Mouse (Mus musculus) natural killer cell, adult 2 months (primary cell): ENCODE measurements around the gene Ppef2.

ENCODE experiments used
- DNase-seq, 2 experiments: peaks; one replicate each; pipeline ENCODE4 v3.0.0; 2022; ENCODE audit warnings: low spot score in 2 of 2

Ppef2 gene

DNA sequence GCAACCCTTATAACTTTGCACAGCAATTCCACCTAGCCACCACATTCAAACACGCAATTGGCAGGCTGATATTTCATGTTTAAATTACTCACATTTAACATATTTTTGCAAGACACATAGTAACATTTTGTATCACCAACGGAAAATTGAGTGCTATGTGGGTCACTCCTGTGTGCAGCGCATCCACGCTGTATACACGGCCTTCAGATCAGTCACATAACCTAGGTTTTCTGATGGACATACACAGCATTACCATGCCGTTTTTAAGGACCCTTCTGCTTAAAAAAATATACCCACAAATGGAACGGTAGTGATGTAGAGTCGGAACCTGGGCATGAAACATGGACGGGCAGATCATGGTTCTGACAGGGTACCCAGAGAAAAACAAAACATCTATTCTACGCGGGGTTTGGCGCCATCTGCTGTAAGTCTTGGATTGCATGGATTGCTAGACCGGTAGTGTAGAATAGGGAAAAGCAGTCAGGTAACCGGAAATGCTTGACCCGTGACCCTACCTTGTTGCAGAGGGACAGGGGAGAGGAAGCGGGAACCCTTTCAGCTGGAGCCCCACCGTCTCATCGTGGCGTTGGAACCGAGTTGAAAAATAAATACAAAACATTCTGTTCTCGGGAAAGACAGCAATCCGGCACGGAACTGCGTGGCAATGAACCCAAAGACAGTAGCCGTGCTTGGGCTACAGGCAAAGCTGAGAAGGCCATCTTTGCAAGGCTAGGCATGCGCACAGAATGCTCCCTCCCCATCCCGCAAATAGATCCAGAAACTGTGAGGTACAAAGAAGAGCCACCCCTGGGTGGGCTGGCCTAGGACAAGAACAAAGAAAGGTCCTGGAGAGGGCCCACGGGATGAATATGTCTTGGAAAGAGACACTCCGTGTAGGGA lies 16.5 kb downstream of the Ppef2 start:
- no peak for DNase-seq

- DNase-seq, result no peak
These were observed 21.0 kb downstream of the Ppef2 start for GRCm38 (mm10) chr5:92234939-92235557.

DNA sequence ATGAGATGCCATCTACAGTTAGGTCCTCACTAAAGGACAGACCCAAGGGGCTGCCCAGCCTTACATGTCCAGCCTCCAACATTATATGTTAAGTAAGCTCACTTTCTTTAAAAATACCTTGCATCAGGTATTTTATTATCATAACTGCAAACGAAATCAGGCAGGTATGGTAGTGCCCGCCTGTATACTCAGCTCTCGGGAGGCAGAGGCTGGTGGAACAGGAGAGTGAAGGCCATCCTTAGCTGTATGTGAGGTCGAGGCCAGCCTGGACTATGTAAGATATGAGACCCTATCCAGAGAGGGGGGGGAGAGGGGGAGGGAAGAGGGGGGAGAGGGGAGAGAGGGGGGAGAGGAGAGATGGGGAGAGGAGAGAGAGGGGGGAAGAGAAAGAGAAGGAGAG lies 22.7 kb downstream of the Ppef2 start:
- no peak for DNase-seq

- no peak for DNase-seq
These were observed 24.2 kb downstream of the Ppef2 start for GRCm38 (mm10) chr5:92231836-92232235.

DNA sequence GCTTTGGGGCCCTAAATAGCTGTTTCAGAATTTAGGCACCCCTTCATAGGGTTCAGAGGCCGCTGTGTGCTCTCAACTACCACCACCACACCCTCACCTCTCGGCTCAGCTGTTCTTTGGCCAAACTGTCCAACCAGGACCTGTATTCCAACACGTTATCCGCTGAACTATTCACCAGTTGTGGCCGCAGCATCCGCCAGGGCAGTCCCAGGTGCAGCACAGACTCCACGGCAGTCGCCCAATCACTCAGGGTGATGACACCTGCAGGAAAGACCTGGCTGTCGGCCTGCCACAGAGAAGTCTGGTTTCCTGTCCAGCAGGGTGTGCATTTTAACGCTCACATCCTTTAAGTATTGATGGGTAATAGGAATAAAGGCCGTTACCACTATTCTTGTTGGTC lies 25.8 kb downstream of the Ppef2 start:
- no peak for DNase-seq

DNA sequence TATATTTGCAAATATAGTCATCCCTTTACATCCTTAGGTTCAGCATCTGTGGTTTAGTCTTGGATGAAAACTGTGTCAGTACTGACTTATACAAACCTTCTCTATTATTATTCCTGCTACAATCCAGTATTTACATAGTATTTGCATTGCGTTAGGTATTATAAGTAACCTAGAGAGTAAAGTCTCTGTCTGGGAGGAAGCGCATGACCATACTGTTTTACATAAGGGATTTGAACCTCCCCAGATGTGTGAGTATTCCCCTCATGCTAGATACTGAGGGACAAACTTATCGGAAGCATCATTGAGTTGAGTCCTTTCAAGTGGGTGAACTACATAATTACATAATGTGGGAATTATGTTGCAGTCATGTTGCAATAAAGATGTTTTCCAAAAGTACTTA lies 26.6 kb downstream of the Ppef2 start:
- DNase-seq, result no peak

DNA sequence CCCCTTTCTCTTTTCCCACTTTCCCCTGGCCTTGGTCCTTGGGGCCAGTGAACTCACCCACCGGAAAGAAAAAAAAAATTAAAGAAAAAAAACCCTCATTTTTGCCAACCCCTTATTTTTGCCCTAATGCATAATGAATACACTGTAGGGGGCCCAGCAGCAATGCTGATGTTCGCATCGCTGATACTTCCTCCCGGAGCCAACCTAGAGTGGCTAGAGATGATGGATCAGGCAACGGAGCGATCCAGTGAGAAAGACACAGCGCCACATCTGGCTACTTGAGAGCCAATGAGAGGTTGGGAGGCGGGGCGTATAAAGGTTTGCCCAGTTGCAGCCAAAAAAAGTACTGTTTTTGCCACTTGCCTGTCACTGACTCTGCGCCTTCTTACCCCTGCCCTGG lies 27.3 kb downstream of the Ppef2 start:
- no peak for DNase-seq

- DNase-seq, result no peak
These were observed 28.3 kb downstream of the Ppef2 start for GRCm38 (mm10) chr5:92227782-92228181.

- no peak for DNase-seq
These were observed 35.7 kb downstream of the Ppef2 start for GRCm38 (mm10) chr5:92220287-92220902.

DNA sequence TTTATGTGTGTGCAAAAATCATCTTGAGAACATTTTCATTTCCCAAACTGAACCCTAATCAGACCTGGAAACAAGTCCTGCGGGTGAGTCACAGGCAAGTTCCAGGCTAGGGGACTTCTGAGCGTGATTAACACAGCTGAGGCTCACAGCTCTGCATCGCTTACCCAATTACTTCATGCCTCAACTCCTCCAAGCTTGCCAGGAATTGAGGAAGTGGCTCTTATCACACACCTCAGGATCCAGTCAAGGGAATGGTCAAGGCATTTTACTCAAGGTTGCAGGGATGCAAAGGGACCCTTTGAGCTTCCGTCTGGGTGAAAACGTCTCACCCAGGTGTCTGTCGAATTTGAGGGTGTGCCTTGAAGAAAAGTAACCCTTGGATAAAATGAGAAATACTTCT lies 36.3 kb downstream of the Ppef2 start:
- DNase-seq, result no peak

GRCm38 (mm10) chr5:92218915-92219793 lies 36.9 kb downstream of the Ppef2 start:
- no peak for DNase-seq

- no peak for DNase-seq
These were observed 40.8 kb downstream of the Ppef2 start, which contains the start of gene U90926 for GRCm38 (mm10) chr5:92215308-92215707. U90926 (minus strand) TSS chr5:92215408.

DNA sequence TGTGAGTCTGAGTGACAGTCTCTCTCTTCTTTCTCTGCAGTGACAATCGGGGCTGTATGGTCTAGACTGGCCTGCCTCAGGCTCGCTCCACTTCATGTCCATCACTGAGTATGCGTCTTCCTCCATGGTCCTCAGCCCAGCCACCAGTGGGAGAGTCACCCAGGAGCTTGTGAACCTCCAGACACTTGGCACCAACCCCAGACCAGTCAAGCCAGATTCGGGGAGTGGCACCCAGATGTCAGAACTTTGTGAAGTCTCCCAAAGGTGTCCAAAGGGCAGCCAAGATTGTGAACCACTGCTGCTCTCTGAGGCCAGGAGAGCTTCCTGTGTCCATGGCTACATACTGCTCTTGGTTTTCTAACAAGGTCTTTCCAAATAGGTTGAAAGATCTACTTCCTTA lies 43.8 kb downstream of the Ppef2 start:
- no peak for DNase-seq

GRCm38 (mm10) chr5:92210205-92210604 lies 45.9 kb downstream of the Ppef2 start:
- no peak for DNase-seq

- no peak for DNase-seq
These were observed 50.0 kb downstream of the Ppef2 start for GRCm38 (mm10) chr5:92206121-92206520.

- no peak for DNase-seq
These were observed 50.4 kb downstream of the Ppef2 start for GRCm38 (mm10) chr5:92205706-92206105.

- no peak for DNase-seq
These were observed 50.9 kb downstream of the Ppef2 start for GRCm38 (mm10) chr5:92205184-92205583.

- no peak for DNase-seq
These were observed 51.7 kb downstream of the Ppef2 start for GRCm38 (mm10) chr5:92204162-92205036.

- DNase-seq, result no peak
These were observed 57.8 kb downstream of the Ppef2 start for GRCm38 (mm10) chr5:92198266-92198665.

DNA sequence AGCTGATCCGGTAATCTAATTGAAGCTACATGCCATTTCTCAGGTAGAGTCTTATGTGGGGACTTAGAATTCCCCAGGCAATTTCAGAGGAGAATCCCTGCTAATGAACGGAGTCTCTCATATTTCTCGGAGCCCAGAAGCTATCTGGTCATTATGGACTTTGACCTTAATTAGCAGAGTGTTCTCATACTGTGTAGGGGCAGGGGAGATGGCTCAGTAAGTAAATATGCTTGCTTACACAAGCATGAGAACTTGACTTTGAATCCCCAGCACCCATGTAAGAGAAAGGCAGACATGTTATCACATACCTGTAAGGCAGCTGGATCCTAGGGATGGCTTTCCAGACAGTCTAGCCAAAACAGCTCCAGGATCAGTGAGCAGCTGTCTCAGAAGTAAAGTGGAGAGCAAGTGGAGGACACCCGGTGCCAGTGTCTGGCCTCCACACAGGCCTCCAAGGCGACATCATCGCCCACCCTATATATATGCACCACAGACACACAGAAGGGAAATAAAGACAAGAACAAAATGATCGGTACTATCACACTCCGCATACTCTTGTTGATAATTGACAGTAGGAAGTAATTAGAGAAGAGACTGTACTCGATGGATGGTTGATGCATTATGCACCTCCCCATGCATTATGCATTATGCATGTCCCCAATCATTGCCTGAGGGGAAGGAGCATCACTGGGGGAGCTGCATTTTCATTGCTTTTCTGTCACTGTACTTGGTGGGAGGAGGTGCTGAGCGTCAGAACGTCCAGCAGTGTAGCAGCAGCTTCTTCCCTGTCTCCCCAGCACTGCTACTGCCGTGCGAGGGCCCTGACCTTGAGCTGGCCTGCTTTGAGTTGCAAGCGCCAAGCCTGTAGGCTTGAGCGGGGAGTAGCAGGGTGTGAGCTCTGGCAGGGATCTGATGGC lies 58.9 kb downstream of the Ppef2 start:
- DNase-seq, result no peak
